Mouse (Mus musculus) lung, adult 18-20 months (tissue): ENCODE data around the gene Tdrd7.
A peak's percentile ranks its signal among the peaks of the same experiment; 100 is the strongest.

ENCODE experiments used
- DNase-seq, 2 experiments: peaks; one replicate each; pipeline ENCODE4 v3.0.0; 2022; ENCODE audit warnings: mixed read lengths in 2 of 2

Gene Tdrd7

DNA sequence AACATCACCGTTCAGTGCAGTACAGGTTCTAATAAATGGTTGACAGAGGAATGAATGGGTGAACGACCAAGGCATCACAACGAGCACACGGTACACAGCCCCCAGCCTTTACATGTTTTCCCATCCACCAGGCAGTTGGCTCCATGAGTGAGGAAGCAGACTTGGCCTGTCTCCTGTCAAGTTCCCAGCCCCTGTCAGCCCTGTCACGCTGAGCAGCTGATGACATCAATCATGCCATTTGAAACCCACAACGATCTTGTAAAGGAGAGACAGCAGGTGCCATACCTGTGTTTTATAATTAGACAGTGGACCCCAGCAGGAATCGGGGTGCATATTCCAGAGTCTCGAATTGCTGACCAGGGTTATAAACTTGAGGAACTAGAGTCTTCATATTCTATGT is 78.2 kb downstream of the Tdrd7 start:
- no peak for DNase-seq

DNA sequence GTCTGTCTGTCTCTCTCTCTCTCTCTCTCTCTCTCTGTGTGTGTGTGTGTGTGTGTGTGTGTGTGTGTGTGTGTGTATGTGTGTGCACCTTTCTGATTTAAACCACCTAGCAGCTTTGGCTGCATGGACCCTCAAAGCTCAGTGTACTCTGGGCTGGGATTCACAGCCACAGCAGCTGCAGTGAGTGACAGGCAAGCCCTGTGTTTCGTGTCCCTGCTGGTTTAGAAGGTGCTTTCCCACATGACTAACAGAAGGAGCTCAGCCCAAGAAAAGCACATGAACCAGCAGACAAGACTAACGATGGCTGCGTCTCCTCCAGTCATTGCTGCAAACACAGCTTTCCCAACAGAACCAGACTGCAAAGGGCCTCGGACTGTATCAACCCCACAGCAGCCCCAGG is 82.8 kb downstream of the Tdrd7 start:
- DNase-seq, result no peak

DNA sequence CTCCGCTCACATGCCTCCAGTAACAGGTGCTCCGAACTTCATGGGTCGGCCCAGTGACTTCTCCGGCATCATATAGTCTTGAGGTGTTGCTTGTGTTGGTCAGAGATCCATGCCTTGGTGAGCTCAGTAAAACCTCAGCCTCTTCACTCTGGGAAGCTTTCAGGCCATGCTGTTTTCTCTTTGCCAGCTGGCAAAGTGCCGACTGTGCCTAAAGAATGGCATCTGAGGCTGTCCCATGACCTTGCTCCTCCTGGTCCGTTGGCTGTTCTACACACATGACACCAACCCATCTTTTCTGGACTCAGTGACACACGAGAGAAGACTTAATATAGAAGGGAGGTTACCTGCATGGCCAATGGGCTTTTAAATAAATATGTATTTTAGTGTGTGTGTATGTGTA is 83.3 kb downstream of the Tdrd7 start:
- no peak for DNase-seq

DNA sequence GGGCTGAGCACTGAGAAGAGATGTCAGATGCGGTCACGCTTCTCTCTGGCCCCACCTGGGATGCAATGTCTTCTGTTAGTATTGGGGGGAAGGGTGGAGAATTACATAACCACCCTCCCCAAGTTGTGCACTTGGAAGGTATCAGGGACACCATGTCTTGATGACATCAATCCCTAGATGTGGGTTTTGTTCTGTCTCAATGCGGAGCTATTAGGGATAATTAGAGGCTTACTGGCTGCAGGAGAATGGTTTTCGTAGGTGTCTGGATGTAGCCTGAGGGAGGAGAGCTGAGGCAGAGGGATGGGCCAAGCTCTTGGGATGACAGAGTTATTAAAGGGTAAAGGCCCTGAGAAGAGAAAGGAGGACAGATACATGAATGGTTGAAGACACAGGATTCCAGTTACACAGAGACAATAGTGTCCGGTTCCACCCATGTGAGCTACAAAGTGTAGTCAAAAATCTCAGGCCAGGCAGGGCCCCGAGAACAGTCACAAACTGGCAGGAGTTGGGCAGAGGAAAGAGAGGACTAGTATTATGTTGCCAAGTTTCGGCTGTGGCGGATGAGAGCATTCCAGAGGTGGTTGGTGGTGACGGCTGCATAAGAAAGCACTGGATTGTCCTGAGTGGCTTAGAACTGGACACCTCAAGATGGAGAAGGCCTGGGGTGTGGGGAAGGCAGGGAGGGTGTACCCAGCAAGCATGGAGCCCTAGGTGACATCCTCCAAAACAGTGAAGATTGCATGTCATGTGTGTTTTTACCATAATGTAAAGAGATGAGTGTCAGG is 88.4 kb downstream of the Tdrd7 start:
- peak; percentile 38 to 50 for DNase-seq

DNA sequence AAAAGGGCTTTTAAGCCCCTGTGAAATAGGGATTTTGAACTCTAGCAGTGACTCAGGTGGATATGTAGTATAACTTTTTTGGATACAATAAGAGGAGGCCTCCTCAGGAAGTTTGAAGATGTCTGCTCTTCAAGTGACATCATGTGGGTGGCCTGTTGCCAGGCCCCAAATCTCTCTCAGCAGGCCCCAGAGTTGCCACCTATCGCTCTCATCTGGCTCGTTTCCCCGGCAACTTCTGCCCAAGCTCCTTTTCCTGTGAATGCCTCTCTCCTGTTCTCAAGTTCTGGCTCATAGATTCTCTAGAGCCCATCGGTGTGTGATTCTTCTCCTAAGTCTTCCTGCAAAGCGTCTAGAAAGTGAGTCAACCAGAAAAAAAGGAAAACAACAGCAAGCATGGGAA is 91.0 kb downstream of the Tdrd7 start:
- DNase-seq, result no peak

DNA sequence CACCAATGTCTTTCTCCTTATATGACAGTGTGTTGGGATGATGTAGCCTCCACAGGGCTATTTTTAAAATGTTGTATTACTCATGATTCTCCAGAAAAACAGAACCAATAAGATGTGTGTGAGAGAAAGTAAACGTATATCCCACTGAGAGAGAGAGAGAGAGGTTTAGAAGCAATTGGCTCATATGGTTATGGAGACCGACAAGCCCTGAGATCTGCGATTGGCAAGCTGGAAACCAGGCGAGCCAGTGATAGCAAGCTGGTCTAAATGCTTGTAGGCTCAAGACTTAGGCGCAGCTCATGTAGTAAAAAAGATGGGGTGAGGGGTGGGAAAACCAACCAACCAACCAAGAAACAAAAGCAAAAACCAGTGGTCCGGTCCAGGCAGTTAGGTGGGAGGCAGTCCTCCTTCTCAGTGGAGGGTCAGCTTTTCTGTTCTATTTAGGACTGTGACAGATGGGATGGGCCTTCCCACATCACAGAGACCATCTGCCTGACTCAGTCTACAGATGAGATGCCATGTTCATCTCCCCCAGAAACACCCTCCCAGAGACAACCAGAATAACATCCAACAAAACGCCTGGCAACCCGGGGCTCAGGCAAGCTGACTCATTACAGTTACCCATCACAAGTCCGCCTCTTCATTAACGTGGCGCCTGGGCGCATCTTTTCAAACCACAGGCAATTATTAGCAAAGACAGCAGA is 96.3 kb downstream of the Tdrd7 start:
- DNase-seq, result no peak

DNA sequence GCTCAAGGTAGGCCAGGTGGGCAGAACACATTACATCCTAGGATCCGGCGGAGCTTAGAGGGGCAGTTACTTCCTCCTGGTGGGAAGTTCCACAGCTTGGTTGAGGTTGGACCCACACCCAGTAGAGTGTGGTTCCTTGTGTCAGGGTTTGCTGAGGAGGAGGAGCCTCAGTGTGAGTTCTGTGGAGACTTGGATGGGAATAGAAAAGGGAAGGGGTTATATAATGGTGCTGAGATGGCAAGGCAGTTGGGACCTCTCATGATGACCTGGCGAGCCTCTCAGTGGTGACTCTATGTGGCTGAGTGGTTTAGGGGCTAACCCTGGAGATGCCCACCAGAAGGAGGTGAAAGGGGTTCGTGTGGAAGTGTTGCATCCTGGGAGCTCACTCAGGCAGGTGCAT is 98.7 kb downstream of the Tdrd7 start:
- no peak for DNase-seq

DNA sequence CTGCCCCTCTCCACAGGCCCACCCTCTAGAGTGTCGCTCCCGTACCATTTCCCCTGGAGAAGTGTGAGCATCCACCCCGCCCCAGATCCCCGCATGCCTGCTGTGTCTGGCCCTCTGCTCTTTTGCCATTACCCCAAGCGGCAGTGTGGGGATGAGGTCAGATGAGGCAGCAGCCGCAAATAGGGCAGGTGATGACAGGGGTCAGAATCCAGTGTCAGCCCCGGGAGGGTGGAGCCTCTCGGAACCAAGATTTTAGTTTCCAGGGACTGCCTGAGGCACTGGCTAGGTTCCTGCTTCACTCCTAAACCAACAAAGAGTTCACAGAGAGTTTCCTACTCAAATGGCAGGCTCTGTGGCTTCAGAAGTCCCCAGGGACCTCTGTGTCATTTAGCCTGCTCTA is 99.1 kb downstream of the Tdrd7 start:
- DNase-seq, result no peak

DNA sequence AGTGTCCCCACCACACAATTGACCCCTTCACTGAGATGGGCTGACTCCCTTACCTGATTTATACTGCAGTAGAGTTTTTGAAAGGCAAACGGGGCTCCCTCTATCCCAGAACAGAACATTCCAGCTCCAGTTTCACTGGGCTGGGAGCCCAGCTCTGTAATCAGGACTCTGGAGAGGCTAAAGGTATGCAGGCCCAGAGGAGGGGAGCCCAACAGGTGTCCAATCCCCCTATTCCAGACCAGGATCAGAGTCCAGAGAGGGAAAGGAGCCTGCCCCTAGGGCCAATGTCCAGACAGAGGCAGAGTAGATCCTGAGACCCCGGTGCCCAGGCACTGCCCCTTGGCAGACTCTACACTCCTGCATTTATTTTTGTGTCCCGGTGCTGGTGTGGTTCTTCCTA is 99.8 kb downstream of the Tdrd7 start:
- peak; percentile 76 to 81 for DNase-seq

DNA sequence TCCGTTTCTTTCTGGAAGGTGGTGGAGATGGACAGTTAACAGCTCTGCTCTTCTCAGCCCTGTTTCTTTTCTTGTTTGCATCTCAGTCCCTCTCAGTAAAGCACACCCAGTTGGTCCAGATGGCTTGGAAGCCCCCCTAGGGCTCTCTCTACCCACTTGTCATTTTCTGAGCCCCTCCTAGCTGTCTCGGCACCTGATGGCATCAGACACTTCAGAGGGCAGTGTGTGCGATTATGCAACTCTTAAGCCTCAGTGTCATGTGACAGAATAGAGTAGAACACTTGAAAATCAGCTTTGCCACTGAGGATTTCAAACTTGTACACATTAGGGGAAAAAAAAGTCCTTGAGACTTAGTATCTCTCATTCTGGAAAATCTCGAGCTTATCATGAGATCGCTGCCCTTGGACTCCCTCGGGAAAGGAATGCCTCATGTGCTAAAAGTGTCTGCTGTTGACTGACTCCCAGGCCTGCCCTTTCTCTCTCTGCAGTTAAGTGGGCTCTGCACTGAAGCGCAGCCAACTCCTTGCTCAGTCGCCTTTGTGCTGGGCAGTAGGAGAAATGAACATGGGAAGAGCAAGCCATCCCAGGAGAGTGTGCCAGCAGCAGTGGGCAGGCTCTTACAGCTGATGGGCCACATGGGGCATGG is 100.7 kb downstream of the Tdrd7 start:
- DNase-seq, result peak; percentile 75 to 80

DNA sequence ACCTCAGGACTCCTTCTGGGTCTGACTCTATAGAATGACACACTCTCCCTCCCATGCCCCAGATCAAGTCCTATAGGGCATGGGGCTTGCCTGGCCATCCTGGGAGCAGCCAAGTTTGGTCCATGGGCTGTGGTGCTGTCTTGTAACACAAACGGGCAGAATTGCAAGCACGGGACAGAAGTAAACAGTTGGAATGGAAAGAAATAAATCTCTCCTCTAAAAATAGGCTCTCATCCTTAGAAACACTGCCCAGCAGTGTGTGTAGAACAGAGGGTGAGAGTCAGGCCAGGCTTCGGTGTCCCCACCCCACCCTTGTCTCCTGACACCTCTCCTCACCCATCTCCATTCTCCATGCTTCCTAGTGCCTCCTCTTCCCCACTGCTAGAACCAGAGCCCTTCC is 102.9 kb downstream of the Tdrd7 start:
- DNase-seq, result no peak

DNA sequence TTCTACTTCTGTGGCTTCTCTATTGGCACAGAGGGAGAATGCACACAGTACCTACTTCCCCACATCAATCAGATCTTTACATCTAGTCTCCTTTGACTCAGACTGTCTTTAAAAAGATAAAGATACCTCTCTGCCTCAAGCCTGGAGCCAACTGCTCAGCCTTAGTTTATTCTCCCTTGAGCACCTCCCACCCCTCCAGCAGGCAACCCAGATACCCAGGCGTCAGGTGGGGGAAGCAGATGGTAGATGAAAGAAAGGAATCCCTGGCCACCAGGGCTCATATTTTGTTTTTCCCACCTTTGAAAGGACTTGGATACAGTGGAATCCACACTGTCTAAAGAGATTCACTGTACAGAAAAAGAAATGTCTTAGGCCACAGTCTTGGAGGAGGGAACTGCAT is 103.4 kb downstream of the Tdrd7 start:
- no peak for DNase-seq

DNA sequence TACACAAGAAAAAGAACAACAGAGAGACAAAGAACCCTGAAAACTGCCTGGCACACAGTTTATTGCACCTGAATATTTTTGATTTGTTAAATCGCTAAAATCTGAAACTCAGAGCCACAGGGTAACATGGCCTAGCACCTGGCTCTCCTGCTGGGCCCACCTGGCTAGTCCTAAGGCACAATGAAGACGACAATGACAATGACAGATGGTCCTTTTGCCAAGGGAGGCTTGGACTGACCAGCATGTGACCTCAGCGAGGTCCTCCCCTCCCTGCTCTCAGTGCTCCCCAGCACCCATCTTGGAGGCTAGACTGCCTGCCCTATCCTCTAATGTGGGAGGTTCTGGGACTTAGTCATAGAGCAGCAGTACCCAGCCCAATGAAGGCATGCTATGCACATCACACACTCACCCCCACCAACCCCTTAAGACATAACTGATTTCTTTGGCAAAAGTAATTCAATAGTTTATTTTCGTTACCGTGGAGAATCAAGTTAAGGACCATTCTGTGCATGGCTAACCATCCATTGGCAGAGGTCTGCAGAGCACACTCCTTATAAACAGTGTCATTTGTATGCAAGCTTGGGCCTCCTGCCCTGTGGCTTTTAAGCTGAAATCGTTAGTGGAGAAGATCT is 104.8 kb downstream of the Tdrd7 start:
- no peak for DNase-seq

DNA sequence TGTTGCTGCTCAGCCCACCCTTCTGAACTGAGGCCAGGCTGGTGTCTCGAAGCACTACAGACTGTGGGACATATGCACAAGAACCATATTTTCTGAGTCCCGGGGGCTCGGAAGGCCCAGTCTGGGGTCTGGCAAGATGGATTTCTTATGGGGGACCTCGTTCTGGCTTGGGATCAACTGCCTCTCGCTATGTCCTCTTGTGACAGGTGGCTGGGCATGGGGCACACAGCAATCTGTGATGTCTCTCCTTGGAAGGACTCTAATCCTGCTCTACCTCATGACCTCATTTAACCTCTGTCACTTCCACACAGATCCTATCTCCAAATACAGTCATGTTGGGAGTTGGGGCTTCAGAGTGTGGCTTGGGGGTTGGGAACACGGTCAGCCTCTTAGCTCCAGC is 107.5 kb downstream of the Tdrd7 start:
- no peak for DNase-seq

DNA sequence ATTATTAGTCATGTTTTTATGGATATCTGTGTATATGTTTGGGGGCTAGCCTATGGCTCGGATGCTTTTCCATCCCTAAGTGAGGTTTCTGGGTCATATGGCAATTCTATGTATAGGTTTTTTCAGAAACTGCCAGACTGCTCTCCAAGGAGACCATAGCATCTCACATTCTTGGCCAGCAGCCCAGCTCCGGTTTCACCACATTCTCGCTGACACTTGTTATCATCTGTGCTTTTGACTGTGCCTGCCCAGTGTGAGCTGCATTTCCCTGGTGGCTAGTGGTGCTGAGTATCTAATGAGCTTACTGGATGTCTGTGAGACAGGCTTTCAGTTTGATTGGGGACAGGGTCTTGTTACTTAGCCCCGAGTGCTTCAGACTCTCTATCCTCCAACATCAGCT is 108.6 kb downstream of the Tdrd7 start:
- peak in 1 of 2 experiments; percentile 20 for DNase-seq

DNA sequence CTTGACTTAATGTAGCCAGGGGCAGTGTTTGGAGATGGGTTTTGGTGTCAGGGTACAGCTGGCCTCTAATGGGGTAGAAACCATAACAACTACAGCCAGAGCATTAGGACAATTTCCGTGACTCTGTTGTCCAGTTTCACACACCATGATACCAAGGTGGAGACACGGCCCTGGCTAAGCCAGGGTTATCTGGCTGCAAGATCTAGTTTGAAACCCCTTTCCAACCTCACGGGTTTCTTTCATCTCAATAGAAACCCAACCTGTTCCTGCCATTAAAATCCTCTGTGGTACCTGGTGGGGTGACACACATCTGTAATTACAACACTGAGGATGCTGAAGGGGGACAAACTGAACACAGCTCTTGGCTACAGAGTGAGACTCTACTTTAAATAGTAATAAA is 110.5 kb downstream of the Tdrd7 start:
- DNase-seq, result no peak

DNA sequence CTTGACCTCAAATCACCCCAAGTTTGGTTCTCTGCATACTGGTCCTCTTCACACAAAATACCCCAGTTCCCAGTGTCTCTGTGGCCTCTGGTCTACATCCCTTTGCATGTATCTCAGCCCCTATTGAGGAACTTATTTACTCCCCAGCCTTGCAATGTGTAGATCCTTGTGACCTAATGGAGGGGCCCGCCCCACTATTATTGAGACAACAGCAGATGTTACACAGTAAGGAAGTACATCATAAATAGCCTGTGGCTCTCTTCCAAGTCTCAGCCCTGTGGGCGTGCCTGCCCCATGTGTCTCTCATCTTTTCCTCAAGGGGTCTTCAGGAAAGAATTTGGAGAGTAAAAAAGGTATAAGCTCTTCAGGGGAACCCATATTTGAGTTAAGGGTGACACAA is 111.8 kb downstream of the Tdrd7 start:
- DNase-seq, result no peak

DNA sequence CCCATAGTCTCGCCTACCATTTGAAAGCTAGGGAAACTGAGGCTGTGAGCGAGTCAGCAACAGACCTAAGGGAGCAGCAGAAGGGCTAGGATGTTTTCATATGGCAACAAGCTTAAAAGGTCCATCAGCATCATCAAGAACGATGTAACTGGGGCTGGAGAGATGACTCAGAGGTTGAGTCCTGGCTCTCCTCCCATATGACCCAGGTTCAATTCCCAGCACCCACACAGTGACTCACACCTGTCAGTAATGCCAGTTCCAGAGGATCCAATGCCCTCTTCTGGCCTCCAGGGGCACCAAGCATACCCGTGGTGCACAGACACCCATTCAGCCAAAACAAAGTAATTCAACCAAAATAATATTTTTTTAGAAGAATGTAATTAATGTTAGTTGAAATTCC is 115.1 kb downstream of the Tdrd7 start:
- DNase-seq, result no peak

DNA sequence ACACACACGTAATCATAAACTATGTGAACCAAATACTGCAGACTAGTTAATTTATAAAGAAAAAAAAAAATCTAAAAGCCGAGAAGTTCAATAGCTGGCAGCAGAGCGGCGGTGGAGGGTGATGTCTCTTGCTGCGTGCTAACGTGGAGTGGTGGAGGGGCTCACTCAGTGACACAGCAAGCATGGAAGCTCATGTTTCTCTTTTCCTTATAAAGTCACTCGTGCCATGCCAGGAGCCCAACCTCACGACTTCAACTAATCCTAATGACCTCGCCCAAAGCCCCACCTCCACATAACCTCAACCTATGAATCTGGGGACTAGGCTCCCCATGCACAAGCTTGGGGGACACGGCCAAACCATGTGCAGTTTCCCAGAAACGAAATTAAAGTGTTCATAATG is 117.4 kb downstream of the Tdrd7 start:
- DNase-seq, result no peak
